Mouse (Mus musculus): ENCODE measurements around the gene Tmem136.

Gene Tmem136

DNA sequence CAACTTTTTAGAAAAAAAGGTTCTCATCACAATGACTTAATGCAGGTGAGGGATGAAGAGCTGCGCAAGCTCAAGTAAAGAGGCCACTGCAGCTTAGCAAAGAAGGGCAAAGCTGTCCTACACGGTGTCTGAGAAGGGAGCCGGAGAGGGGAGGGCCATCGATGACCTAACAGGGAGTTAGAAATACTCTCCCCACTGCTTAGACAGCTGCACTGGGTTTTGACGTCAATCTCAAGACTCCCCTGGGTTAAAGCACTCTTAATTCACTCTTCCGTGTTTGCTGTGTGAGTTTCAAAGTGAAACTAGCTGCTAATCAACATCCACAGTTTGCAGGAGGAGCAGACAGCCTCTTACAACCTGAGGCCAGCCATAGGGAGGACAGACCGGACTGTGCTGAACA is 40.2 kb downstream of the Tmem136 start:
- DNase-seq (ENCODE audit: low read depth), result no peak

- no peak for DNase-seq (ENCODE audit: low read depth)
These were observed 41.8 kb downstream of the Tmem136 start for GRCm38 (mm10) chr9:43074611-43075010.

DNA sequence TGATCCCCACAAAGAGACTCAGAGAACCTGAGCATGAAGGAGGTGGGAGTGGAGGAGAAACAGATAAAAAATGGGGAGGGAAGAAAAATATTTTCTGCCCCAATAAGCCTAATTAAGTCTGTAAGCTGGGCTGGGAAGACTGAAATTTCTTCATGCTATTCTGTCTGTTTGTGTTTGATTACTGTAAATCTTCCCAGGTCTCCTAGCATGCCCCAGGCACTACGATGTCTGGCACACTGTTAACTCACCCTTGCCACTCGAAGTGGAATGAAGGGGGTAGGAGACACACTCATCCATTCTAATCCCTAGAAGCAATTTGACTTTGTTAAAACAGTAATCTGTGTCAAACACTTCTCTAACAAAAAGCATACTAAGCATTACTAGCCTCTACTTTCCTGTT is 44.6 kb downstream of the Tmem136 start:
- no peak for DNase-seq (ENCODE audit: low read depth)

DNA sequence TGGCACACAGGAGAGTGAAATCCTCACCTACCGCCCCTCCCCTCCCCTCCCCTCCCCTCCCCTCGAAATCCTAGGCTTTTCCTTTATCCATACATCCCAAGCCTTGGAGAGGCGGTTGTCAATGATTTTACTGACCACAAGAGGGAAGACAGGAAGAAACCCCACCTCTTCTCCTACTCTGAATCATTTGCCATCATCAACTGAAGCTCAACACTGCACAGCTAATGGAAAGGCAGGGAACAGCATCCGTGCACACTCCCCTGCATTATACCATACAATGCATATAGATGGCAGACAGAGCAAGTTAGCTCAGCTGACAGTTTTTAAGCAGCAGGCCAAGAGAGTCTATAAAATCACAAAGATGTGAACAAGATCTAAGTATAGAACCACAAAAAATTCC is 45.2 kb downstream of the Tmem136 start:
- no peak for DNase-seq (ENCODE audit: low read depth)

- DNase-seq (ENCODE audit: low read depth), result no peak
These were observed 45.8 kb downstream of the Tmem136 start for GRCm38 (mm10) chr9:43070566-43070965.

DNA sequence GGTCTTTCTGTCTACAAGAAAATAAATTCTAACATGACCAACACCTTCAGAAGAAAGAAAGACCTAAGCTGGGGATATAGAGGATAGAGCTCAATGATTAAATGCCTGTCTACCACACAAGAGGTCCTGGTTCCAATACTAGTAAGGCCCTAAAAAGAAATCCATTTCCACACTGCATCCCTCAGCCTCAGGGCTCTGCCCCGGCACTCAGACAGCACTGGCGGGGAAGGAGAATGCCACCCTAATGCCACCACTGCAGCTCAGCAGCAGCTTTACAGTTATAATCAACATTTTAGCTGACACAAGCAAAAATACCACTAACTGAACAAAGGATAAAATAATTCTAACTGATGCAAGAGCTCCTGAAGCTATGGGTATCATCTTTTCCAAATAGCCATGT is 46.2 kb downstream of the Tmem136 start:
- DNase-seq (ENCODE audit: low read depth), result no peak

GRCm38 (mm10) chr9:43067896-43068295 is 48.5 kb downstream of the Tmem136 start:
- no peak for DNase-seq (ENCODE audit: low read depth)

DNA sequence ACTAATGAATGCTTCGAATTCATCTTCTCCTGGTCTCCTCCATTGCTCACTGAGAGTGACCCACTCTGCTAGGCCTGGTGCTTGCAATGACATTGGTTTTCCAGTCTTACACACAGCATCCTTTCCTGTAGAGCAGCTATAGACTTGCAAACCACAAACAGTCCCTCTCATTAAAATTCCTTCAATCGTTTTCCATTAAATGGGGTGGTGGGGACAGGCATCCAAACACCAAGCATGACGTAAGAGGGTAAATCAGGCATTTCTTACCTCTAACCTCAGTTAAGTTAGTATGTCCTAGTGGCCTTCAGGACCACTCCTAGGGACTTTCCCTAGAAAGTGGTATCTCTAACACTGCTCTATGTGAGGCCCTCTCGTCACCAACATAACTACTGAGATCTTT is 51.1 kb downstream of the Tmem136 start:
- no peak for DNase-seq (ENCODE audit: low read depth)

DNA sequence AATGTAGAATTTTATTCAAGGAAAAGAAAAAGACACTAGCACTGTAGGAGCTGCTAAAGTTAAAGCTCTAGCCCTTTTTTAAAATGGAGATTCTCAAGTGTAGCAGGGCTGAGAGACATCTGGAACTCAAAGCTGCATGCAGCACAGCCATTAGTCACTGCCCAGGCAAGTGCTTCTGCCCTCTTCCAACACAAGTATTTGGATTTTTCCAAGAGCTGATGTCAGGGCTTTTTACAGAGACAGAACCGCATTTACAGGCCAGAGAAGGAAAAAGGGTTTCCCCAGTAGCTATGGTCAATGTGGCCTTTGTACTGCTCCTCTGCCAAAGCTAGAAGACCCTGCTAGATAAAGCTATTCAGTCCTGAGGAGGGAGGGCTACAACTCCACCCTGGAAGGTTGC is 54.8 kb downstream of the Tmem136 start:
- DNase-seq (ENCODE audit: low read depth), result no peak
